Mouse (Mus musculus): ENCODE measurements around the gene 5031439G07Rik.
"Not testable (repeated sequence)": the region's sequence is repeated elsewhere in the genome, so short reads cannot be mapped to it uniquely, and the experiment has no call there.

The 5031439G07Rik gene

DNA sequence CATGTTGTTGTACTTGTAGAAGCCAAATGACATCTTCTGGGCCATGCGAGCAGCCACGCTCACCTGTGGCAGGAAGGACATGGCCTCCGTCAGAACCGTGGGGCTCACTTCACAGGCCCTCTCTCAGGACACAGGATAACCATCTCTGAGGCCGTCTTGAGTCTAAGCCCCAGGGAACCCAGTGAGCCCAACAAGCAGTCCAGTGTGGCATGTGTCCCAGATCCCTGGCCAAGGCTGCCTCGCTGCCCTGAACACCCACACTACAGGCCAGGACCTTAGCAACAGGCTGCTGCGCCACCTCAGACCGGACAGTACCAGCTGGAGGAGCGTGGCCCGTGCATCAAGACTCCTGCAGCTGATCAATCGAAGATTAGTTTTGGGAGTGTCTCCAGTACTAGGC, 35.1 kb downstream of the 5031439G07Rik start:
- no peak for DNase-seq (ENCODE audit: low spot score in 2 of 2)

DNA sequence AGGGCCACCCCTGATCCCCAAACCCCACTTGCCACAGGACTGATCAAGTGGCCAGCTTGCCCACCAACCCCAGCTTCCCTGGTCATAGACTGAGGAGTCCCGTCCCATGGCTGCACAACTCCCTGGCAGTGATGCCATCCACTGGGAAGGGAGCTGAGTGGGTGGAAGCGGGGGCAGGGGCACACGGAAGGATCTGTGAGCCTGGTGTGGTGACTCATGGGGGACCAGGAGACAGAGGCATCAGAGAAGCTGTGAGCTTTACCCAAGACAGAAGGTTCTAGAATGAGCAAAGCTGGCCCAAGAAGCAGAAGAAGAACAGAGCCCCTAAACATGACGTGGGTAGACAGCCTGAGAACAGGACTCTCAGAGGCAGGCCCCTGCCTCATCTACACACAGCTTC, 38.3 kb downstream of the 5031439G07Rik start:
- peak; percentile 62 to 71 for DNase-seq (ENCODE audit: low spot score in 2 of 2)

DNA sequence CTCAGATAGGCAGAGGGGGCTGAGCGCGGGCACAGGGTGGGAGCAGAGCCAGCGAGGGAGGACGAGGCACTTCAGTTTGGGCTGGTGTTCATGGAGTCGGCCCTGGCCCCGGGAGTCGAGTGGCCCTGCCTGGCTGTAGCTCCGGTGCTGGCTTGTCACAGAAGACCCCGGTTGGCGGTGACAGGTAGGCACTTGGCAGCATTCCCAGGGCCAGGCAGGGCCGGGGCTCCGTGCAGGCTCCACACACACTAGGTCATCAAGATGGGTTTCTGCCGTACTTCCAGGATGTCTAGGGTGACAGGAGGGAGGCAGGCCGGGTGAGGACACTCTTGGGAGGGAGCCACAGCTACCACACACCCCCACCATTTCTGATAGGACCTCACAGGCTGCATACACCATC, 39.4 kb downstream of the 5031439G07Rik start:
- no peak for DNase-seq (ENCODE audit: low spot score in 2 of 2)

DNA sequence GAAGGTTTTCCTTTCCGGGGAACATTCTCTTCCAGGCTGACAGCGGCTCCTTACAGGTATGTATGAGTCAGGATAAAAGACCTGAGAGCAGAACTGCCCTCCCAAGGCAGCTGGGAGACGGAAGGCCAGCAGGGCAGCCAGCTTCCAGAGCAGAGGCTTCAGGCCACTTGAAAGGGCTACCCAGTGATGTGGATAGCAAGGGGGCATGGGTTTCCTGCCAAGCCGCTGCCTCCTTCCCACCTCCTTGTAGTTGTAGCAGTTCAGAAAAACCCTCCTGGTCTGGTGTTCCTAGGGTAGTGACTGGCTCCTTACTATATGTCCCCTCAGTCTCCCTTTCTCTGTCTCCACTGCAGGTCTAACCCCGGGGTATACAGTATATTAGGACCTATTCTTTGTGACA, 44.0 kb downstream of the 5031439G07Rik start:
- DNase-seq (ENCODE audit: low spot score in 2 of 2), result no peak

DNA sequence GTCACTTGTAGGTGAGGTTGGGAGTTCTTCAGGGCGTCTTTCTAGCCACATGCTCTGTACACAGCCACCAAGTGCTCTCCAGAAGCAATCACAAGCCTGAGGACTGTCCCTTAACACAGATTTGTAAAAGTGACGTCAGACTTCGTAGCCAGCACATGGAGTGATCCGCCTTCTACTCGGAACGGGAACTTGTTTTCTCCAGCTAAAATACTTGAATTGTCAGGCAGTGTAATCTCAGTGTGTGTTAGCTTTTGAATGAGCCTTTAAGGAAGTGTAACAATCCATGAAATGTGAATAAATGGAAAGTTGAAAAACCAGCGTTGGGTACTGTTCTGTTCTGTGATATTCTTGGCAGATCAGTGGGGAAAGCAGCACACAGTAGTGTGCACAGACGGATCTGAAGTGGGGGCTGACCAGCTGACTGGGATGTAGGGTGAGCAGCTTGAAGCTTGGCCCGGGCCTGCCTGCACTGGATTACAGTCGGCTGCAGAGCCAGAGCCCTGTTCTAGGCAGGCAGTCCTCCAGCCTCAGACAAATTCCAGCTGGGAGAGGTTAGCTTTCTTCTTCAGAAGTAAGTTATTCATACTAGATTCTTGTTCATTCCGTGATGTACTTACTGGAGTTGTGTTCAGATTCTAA, 45.6 kb downstream of the 5031439G07Rik start:
- peak in 1 of 2 experiments; percentile 68 for DNase-seq (ENCODE audit: low spot score in 2 of 2)

DNA sequence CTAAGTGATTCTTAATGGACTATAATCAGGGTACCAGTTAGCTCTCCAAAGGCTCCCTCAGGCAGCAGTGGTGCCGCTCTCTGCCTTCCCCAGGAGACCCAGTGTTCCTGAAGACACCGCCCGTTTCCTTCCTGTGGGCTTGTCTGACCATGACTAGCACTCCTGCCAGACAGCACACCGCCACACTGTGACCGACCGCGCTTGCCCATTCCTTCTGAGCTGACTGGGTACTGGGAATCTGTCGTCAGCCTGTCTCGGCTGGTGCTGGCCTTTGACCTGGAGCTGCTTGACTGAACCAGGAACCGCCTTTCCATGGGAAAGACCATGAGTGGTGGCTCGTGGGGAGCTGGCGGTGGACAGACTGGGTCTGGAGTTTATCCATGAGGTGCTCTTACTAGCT, 48.2 kb downstream of the 5031439G07Rik start:
- no peak for DNase-seq (ENCODE audit: low spot score in 2 of 2)

DNA sequence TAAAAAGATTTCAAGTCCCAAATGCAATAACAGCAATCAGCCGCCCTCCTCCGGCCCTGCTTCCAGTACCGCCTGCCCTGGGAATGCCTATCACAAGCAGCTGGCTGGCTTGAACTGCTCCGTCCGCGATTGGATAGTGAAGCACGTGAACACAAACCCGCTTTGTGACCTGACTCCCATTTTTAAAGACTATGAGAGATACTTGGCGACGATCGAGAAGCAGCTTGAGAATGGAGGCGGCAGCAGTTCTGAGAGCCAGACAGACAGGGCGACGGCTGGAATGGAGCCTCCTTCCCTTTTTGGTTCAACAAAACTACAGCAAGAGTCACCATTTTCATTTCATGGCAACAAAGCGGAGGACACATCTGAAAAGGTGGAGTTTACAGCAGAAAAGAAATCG, 53.5 kb downstream of the 5031439G07Rik start:
- peak in 1 of 2 experiments; percentile 79 for DNase-seq (ENCODE audit: low spot score in 2 of 2)

DNA sequence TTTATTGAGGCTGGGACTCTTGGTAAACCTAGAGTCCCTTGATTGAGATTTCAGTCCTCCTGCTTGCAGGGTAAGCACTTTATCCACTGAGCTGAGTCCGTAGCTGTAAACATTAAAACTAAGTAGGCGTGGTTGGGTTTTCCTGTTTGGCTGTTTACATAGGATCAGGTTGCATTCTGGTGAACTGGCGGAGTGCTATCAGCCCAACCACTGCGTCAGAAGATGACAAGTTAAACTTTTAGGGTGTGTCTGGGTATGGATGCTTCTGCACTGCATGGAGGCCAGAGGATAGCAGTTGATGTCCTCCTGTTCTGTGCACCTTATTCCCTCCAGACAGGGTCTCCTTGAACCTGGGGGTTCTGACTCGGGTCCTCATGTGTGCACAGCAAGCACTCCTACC, 56.0 kb downstream of the 5031439G07Rik start:
- DNase-seq (ENCODE audit: low spot score in 2 of 2), result no peak

DNA sequence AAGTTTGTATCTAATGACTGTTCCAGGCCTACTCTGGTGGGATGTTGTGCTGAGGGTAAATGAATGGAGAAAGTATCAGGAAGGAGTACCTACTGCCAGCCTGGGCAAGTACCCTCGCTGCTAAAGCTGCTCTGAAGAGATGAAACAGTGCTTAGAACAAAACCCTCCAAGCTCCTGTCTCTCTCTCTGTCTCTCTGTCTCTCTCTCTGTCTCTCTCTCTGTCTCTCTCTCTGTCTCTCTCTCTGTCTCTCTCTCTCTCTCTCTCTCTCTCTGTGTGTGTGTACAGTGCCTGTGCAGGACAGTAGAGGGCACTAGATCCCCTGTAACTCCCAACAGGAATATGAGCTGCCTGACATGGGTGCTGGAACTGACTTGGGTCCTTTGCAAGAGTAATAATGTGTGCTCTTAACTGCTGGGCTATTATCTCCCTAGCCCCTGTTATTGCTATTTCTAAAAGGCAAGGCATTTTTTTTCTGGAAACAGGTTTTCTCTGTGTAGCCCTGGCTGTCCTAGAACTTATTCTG, 62.8 kb downstream of the 5031439G07Rik start:
- no peak for DNase-seq (ENCODE audit: low spot score in 2 of 2)

DNA sequence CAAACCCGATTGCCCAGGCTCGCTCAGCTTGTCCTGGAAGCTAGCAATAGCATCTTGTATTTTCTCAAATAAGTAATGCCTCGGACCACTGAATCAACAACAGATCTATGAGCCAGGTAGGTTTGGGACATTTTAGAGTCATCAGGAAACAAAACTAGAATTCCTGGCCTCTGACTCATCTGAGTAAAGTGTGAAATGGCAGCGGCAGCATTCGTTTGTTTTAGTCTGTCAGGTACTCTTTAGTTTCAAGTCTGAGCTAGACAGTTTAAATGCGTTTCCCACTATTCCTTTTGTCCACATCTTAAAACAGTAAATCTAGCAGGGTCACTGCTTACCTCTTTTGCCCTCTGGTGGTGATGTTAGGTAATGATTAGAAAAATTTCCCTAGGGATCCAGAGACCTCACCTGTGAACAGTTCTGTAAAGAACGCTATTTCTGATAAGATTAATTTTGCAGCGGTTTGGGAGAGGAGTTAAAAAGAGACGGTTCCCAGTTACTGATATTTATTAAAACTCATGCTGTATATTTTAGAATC, 63.5 kb downstream of the 5031439G07Rik start:
- peak in 1 of 2 experiments; percentile 30 for DNase-seq (ENCODE audit: low spot score in 2 of 2)

DNA sequence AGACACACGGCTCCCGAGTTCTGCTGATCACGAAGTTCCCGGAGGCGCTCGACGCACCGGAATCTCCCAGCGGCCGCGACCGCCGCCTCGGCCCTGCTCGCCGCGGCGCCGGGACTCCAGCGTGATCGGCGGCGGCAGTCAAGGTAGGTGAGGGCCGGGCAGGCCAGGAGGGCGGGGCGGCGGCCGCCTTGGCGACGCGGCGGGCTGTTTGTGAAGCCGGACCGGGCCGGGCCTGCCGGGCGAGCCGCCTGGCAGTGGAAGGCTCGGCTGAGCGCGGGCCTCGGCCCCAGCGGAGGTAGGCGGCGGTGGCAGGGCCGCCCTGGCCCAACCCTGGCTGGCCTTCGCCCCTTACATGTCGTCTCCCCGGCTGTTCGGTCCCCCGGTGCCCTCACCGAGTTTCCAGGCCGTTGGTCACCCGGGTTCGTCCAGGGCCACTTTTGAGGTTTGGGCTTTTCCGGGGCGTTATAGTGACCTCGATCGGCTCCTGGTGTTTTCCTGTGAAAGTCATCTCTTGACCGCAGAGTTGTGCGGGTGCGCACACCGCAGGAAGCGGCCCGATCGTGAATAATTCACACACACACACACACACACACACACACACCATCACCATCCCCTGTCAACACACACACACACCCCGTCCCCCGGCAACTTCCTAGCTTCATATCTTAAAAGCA, 64.7 kb downstream of the 5031439G07Rik start:
- no peak for DNase-seq (ENCODE audit: low spot score in 2 of 2)

DNA sequence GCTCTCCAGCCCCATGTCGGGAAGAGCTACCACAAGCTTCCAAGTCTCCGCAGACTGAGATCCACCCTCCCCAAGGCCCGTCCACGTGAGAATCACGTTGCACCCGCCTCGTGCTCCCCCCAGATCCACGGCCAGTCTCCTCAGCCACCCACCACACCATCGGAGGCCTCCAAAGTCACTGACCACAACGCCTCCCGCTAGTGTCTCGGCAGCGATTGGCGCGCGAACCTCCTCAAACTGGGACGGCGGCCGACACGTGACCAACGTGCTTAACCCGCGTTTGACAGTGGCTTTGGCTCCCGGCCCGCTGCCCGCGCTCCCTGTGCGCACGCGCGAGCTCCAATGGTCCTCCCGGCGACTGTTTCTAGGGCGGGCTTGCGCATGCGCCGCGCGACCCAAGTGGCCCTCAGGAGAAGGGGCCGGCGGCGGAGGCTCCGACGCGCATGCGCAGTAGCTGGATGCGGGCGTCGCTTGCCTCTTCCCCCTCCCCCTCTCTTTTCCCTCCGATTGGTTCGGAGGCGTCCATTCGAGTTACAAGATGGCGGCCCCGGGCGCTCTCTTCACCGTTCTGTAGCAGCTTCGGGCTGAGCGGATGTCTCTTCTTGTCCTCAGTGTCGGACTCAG, 65.4 kb downstream of the 5031439G07Rik start, which contains the start of gene Nup50:
Gene Nup50, plus strand, starts transcription at position 528 of the 624 bp plus-strand sequence.
- DNase-seq (ENCODE audit: low spot score in 2 of 2), result peak; percentile 100

DNA sequence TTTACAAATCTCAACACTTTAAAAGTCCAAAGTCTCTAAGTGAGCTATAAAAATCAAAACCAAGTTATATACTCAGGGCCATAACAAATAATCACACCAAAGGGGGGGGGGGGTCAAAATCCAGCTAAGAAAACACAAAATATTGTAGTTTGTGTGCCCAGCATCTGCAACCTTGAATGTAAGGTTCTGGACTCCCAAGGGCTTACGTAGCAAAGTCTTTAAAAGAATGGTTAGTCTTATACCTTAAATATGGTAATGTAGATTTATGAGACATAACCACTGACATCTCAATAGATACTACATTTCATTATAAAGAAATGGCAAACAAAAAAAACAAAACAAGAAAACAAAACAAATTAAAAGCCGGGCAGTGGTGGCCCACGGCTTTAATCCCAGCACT, 68.4 kb downstream of the 5031439G07Rik start, which contains the start of gene Gm29666:
Gene Gm29666, minus strand, starts transcription at position 101 of the 400 bp plus-strand sequence.
- DNase-seq (ENCODE audit: low spot score in 2 of 2), result no peak

DNA sequence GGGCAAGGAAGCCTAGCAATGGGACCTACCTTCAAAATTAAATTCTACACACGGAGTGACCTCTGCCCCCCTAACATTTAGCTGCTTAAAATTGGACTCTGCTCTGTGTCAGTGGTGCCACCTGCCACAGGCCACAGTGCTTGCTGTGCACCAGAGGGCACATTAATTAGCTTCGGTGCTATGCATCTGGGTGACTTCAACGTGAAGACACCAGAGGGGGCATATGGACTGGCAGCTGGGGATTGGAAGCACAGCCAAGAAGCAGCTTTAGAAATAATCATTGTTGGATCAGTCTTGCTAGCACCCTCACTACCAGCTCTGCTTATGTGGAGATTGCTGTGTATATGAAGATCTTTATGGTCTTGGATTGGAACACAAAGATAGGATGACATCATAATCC, 75.2 kb downstream of the 5031439G07Rik start:
- DNase-seq (ENCODE audit: low spot score in 2 of 2), result no peak

DNA sequence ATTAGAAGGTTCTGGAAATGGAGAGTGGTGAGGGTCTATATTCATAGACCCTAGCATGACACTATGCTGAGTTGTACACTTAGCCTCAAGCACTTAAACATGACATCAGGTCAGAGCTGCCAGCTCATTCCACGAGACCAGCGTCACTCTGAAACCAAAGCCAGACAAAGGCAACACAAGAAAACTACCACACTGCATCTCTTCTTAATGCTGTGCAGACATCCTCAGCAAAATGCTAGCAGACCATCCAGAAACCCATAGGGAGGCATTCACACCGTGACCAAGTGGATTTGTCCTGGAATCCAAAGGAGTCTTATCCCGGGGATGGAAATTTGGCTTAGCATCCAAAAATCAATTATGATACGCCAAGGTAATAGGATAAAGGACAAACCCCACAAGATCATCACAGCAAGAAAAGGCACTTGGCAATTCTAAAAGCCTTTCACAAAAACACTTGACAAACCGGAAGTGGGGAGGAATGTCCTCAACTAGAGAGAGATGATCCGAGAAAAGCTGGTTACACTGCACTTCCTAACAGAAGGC, 84.4 kb downstream of the 5031439G07Rik start:
- no peak for DNase-seq (ENCODE audit: low spot score in 2 of 2)

DNA sequence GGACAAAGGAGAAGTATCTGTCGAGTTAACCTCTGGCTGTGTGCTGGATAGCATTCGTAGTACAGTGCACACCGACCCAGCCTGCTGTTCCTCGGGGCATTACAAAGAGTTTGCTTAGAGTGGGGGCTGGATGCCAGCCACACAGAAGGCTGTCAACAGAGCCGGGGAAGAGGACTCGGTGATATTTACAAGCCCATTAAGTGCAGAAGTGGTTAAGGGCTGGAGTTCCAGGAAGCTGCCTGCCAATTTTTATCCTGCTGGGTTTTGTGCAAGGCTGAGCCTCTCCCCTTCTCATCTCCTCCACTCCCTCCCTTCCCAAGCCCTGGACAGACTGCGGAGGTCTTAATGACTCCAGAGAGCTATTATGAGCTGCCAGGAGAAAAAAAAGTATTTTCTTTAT, 90.3 kb downstream of the 5031439G07Rik start:
- DNase-seq (ENCODE audit: low spot score in 2 of 2), result no peak

DNA sequence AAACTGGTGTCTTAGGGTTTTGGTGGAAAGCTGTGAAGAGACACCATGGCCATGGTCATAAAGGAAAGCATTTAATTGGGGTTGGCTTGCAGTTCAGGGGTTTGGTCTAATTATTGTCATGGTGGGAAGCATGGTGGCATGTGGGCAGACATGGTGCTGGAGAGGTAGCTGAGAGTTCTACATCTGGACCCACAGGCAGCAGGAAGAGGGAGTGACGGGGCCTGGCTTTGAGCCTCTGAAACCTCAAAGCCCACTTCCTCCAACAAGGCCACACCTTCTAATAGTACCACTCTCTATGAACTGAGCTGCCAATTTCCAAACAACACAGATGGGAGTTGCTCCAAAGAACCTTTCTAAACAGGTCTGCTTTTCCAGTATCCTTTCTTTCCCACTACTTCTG, 91.7 kb downstream of the 5031439G07Rik start:
- no peak for DNase-seq (ENCODE audit: low spot score in 2 of 2)

DNA sequence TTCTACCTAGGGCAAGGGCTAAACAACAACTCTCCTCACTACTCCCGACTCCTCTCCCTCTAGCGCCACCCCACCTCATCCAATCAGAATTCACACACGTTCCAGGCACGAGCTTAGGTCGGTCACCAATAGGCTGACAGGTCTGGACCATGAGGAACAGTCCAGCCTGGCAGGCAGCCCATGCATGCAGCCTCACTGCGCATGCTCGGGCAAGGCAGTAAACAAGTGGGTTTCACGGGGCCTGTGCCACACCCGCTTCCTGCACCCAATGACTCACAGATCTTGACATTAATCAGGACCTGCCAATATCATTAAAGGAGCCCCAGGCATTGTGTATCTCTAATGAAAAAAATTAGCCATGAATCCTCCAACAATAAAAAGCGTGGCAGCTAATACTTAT, 92.1 kb downstream of the 5031439G07Rik start:
- not testable (repeated sequence) for DNase-seq (ENCODE audit: low spot score in 2 of 2)

Data from frontal cortex, postnatal 36 days (tissue).